Mouse (Mus musculus) lung, postnatal 25 days (tissue): ENCODE results near the gene Acyp2.
"Not testable (repeated sequence)": the region's sequence is repeated elsewhere in the genome, so short reads cannot be mapped to it uniquely, and the experiment has no call there.

Source experiments
- DNase-seq: peaks from one replicate; pipeline ENCODE4 v3.0.0; 2022; ENCODE audit warnings: low spot score

The Acyp2 gene

GRCm38 (mm10) chr11:30649001-30649637, at the start of gene Acyp2:
Gene Acyp2 (minus strand): TSS chr11:30649587.
- DNase-seq: peak; percentile 90

GRCm38 (mm10) chr11:30689421-30689820, 40.0 kb upstream of the Acyp2 start:
- no peak for DNase-seq

- DNase-seq: peak; percentile 35
Observed at GRCm38 (mm10) chr11:30676086-30676485, 26.7 kb upstream of the Acyp2 start.

- DNase-seq: peak; percentile 15
Observed at GRCm38 (mm10) chr11:30672719-30673118, 23.3 kb upstream of the Acyp2 start.

- no peak for DNase-seq
Observed at GRCm38 (mm10) chr11:30663001-30663400, 13.6 kb upstream of the Acyp2 start.

- DNase-seq: no peak
Observed at GRCm38 (mm10) chr11:30662591-30662990, 13.2 kb upstream of the Acyp2 start.

GRCm38 (mm10) chr11:30657069-30657468, 7.7 kb upstream of the Acyp2 start:
- peak; percentile 57 for DNase-seq

GRCm38 (mm10) chr11:30656060-30656459, 6.7 kb upstream of the Acyp2 start:
- DNase-seq: no peak

GRCm38 (mm10) chr11:30650416-30650815, 1.0 kb upstream of the Acyp2 start:
- no peak for DNase-seq

- DNase-seq: no peak
Observed at GRCm38 (mm10) chr11:30635674-30636073, 13.7 kb downstream of the Acyp2 start.

- DNase-seq: no peak
Observed at GRCm38 (mm10) chr11:30630514-30630913, 18.9 kb downstream of the Acyp2 start.

GRCm38 (mm10) chr11:30623218-30623617, 26.2 kb downstream of the Acyp2 start:
- DNase-seq: no peak

GRCm38 (mm10) chr11:30621386-30622363, 27.7 kb downstream of the Acyp2 start:
- DNase-seq: not testable (repeated sequence)

- DNase-seq: no peak
Observed at GRCm38 (mm10) chr11:30618235-30618634, 31.2 kb downstream of the Acyp2 start.

GRCm38 (mm10) chr11:30617571-30618097, 31.8 kb downstream of the Acyp2 start:
- DNase-seq: peak; percentile 2

- no peak for DNase-seq
Observed at GRCm38 (mm10) chr11:30615977-30616376, 33.4 kb downstream of the Acyp2 start.

- DNase-seq: no peak
Observed at GRCm38 (mm10) chr11:30613916-30614546, 35.4 kb downstream of the Acyp2 start.

GRCm38 (mm10) chr11:30612699-30613098, 36.7 kb downstream of the Acyp2 start:
- no peak for DNase-seq

- DNase-seq: no peak
Observed at GRCm38 (mm10) chr11:30609247-30609646, 40.1 kb downstream of the Acyp2 start.

GRCm38 (mm10) chr11:30607587-30608518, 41.5 kb downstream of the Acyp2 start:
- DNase-seq: peak; percentile 3

- DNase-seq: no peak
Observed at GRCm38 (mm10) chr11:30597259-30597658, 52.1 kb downstream of the Acyp2 start.
